Mouse (Mus musculus) forebrain, embryonic 14.5 days (tissue): ENCODE measurements at regions not wholly inside any gene's neighbourhood (a gene's known extent, or its start where the extent isn't known, plus 50 kb on each side); places are given as distances from the start of the nearest gene placed in this dataset.
A peak's percentile ranks its signal among the peaks of the same experiment; 100 is the strongest.

Source experiments
- ATAC-seq: fragments of 200-750 bp; cut with Nextera tagmentation; 2 replicates; pipeline ENCODE4 v1.8.0; 2017; ENCODE audit warnings: mild to moderate bottlenecking, moderate library complexity
- DNase-seq: peaks from one replicate; pipeline ENCODE4 v3.0.0-alpha.2; 2015; ENCODE audit warnings: low spot score
- H3K27ac ChIP-seq: fragments of 300-500 bp; sonication (generic); 2 replicates; pipeline ENCODE4 v1.5.1; 2014; ENCODE audit warnings: low read depth, mild to moderate bottlenecking, control low read depth, low read length, moderate library complexity
- H3K27me3 ChIP-seq: fragments of 300-500 bp; sonication (generic); replicated peaks from 2 replicates; pipeline ENCODE4 v1.6.1; 2014; ENCODE audit warnings: low read length, control low read depth, mixed read lengths; ENCODE audit not compliant: control insufficient read depth, insufficient read depth
- H3K36me3 ChIP-seq: fragments of 300-500 bp; sonication (generic); 2 replicates; pipeline ENCODE4 v1.6.1; 2014; ENCODE audit warnings: low read length, control low read depth; ENCODE audit not compliant: control insufficient read depth, insufficient read depth
- H3K4me1 ChIP-seq: fragments of 300-500 bp; sonication (generic); 2 replicates; pipeline ENCODE4 v1.6.1; 2014; ENCODE audit warnings: antibody characterized with exemption, low read length, control low read depth; ENCODE audit not compliant: control insufficient read depth, insufficient read depth
- H3K4me2 ChIP-seq: fragments of 300-500 bp; sonication (generic); 2 replicates; pipeline ENCODE4 v1.6.1; 2014; ENCODE audit warnings: mild to moderate bottlenecking, control low read depth, low read length
- H3K4me3 ChIP-seq: fragments of 300-500 bp; sonication (generic); 2 replicates; pipeline ENCODE4 v1.5.1; 2014; ENCODE audit warnings: low read depth, low read length, control low read depth
- H3K9ac ChIP-seq: fragments of 300-500 bp; sonication (generic); 2 replicates; pipeline ENCODE4 v1.6.1; 2014; ENCODE audit warnings: mild to moderate bottlenecking, low read length, control low read depth, moderate library complexity
- H3K9me3 ChIP-seq: fragments of 300-500 bp; sonication (generic); replicated peaks from 2 replicates; pipeline ENCODE4 v1.6.1; 2016; ENCODE audit warnings: low read length, control low read depth, mixed read lengths; ENCODE audit not compliant: control insufficient read depth
- WGBS: fragments of 180-500 bp; shearing (Covaris S2); extraction: QIAGEN DNeasy Blood & Tissue Kit; methylation state at CpG from one replicate; pipeline ENCODE4 v1.1.7; 2014; 5-methylcytosine and 5-hydroxymethylcytosine counted together

DNA sequence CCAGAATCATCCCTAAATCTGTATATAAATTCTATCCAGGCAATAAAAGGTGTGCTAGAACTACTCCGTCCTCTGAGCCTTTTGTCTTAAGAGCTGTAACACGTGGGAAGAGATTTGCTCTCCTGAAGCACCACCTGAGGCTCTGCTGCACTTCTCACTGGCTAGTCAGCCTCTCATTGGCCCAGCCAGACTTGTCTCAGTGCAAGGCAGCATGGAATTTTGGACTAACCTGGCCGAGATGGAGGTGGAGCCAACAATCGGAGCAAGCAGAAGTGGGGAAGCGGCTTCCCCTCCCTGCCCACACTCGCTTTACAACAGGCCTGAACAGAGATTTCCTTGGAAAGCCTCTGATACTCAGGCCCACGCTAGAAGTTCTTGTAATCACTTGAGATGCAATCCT, 332.1 kb upstream of the Gm9747 start:
- WGBS: 70% methylated on average over 7 of the region's 7 CpGs

DNA sequence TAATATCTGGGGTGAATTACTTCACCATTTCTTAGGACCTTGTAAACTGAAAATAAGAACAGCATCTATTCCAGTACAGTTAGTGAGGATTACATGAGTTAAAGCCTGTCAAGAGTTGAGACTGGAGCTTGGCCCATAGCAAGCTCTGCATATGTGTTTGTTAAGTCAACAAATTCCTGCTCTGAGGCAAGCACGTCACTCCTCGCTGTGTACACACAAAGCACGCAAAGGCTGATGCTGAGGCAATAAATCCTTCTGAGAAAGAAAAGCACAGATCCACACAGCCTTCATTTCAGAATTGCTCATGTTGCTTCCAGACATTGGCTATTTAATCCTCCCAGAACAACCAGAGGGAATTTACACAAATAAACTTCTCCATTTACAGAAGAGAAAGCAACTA, 328.9 kb upstream of the Gm9747 start:
- no peak overlapping the region for H3K4me2 ChIP-seq
- H3K9ac ChIP-seq: no peak overlapping the region
- H3K27ac ChIP-seq: no peak overlapping the region
- WGBS: 77% methylated on average over 3 of the region's 3 CpGs
- H3K4me3 ChIP-seq: no peak overlapping the region
- H3K27me3 ChIP-seq: no peaks in the 10 kb centered on the region
- no peaks in the 10 kb centered on the region for H3K9me3 ChIP-seq
- ATAC-seq (no peak), DNase-seq (no peak)
- no peaks in the 10 kb centered on the region for H3K4me1 ChIP-seq
- no peaks in the 10 kb centered on the region for H3K36me3 ChIP-seq

More for the DNA sequence above, 332.1 kb upstream of the Gm9747 start:
- H3K4me1 ChIP-seq: no peaks in the 10 kb centered on the region
- DNase-seq (no peak), ATAC-seq (no peak)
- H3K4me2 ChIP-seq: no peak overlapping the region
- no peak overlapping the region for H3K9ac ChIP-seq
- no peaks in the 10 kb centered on the region for H3K36me3 ChIP-seq
- H3K27me3 ChIP-seq: no peaks in the 10 kb centered on the region
- no peak overlapping the region for H3K4me3 ChIP-seq
- no peaks in the 10 kb centered on the region for H3K9me3 ChIP-seq
- no peak overlapping the region for H3K27ac ChIP-seq

DNA sequence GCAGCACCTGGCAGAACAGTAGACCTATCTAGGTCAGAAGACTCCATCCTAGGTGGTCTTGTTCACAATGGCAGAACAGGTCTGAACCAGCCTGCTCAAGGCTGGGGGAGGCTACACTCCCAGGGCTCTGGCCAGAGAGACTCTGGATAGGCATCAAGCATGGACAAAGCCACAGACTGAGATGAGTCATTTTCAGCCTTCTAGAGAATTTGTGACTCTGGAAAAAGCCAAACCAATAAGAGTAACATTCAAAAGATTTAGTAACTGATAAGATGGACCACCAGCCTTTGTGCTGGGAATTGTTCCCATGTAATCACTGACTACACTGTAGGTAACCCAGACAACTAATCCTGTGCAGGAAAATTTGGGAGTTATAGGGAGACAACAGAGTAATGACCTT, 320.3 kb upstream of the Gm9747 start:
- no peak overlapping the region for H3K4me2 ChIP-seq
- no peaks in the 10 kb centered on the region for H3K27me3 ChIP-seq
- H3K4me3 ChIP-seq: no peak overlapping the region
- ATAC-seq (no peak), DNase-seq (no peak)
- no peak overlapping the region for H3K9ac ChIP-seq
- no peaks in the 10 kb centered on the region for H3K36me3 ChIP-seq
- no peak overlapping the region for H3K27ac ChIP-seq
- no peaks in the 10 kb centered on the region for H3K9me3 ChIP-seq
- H3K4me1 ChIP-seq: no peaks in the 10 kb centered on the region

DNA sequence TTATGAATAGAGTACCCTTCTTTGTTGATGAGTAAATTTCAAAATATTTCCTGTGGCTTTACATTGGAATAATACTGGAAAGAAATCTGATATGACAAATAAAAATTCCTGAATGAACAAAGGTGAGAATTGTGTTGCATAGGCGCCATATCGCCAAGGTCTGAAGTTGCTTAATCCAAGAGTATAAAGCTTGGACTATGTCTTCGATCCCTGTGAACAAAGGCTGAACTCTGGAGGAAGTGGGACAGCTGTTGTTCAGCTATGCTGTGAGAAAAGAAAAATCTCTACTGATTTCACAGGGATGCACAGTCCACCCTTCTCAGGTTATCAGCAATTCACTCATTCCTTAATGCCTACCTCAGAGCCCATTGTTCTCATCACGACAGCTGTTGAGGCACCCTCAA, 319.3 kb upstream of the Gm9747 start:
- H3K27me3 ChIP-seq: no peaks in the 10 kb centered on the region
- H3K36me3 ChIP-seq: no peaks in the 10 kb centered on the region
- H3K9me3 ChIP-seq: no peaks in the 10 kb centered on the region

DNA sequence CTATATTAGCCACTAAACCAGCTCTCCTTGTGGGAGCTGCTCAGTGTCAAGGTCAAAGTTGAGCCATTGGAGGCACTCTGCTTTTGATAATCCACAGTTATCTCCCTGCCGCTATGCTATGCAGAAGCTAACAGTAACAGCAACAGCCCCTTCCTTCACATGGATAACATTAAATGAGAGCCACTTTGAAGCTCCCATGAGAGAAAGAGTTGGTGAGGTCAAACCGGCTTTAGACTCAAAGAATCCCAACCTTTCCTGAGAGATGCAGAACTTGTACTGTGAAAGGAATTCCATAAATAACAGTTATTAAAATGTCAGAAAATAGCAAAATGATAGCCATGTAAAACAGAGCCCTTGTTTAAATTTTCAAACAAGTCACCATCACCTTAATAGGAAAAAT, 316.1 kb upstream of the Gm9747 start:
- WGBS: 86% methylated on average over 2 of the region's 2 CpGs
- H3K4me2 ChIP-seq: no peak overlapping the region
- ATAC-seq (no peak), DNase-seq (no peak)
- H3K27ac ChIP-seq: no peak overlapping the region
- H3K9me3 ChIP-seq: no peaks in the 10 kb centered on the region
- H3K36me3 ChIP-seq: no peaks in the 10 kb centered on the region
- no peaks in the 10 kb centered on the region for H3K4me1 ChIP-seq
- no peak overlapping the region for H3K9ac ChIP-seq
- H3K27me3 ChIP-seq: no peaks in the 10 kb centered on the region
- H3K4me3 ChIP-seq: no peak overlapping the region

More for the DNA sequence above, 319.3 kb upstream of the Gm9747 start:
- H3K4me1 ChIP-seq: no peaks in the 10 kb centered on the region
- no peak for ATAC-seq
- H3K4me3 ChIP-seq: no peak overlapping the region
- 88% methylated on average over 4 of the region's 4 CpGs for WGBS
- H3K4me2 ChIP-seq: no peak overlapping the region
- H3K27ac ChIP-seq: no peak overlapping the region
- no peak for DNase-seq
- H3K9ac ChIP-seq: no peak overlapping the region

DNA sequence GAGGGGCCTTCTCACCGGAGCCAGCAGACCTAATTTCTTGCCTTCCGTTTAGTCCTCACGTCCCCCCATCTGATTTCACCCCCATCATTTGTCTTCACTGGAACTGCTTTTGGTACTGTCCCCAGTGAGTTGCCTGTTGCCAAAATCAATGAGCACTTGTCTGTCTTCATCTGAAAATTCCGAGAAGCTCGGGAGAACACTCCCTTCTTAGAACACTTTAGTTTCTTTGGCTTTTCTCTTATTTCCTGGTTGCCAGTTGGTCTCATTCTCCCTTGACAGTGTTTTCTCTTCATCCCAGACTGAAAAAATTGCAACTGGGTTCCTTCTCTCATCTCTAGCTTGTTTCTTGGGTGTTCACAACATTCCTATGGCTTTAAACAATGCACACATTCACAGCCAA, 305.2 kb upstream of the Gm9747 start:
- Histone ChIP-seq H3K4me1 (no peaks in the 10 kb centered on the region), H3K4me3 (no peak overlapping the region), H3K27me3 (no peaks in the 10 kb centered on the region), H3K9me3 (no peaks in the 10 kb centered on the region), H3K4me2 (no peak overlapping the region), H3K36me3 (no peaks in the 10 kb centered on the region), H3K27ac (no peak overlapping the region), H3K9ac (no peak overlapping the region)
- ATAC-seq (no peak), DNase-seq (no peak)
- WGBS: 95% methylated on average over 5 of the region's 5 CpGs

DNA sequence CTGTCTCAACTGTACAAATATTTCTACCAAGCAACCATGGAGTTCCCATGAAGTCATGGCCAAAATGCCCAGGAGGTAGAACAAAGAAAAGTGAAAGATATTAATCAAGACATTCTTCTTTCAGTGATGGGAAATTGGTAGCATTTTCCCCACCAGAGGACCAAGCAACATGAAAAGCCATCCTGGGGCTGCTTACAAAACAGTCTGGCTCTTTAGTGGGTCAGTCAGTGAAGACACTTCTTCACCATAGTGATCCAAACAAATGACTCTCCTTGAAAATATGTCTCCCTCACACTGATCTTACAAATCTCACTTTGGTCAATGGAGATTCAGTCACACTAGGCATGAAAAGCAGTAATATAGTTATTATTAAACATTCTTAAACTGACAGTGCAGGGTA, 299.8 kb upstream of the Gm9747 start:
- H3K9ac ChIP-seq: no peak overlapping the region
- no peaks in the 10 kb centered on the region for H3K9me3 ChIP-seq
- no peak for ATAC-seq
- no peaks in the 10 kb centered on the region for H3K36me3 ChIP-seq
- H3K4me3 ChIP-seq: no peak overlapping the region
- DNase-seq: no peak
- no peak overlapping the region for H3K27ac ChIP-seq
- H3K4me2 ChIP-seq: no peak overlapping the region
- no peaks in the 10 kb centered on the region for H3K4me1 ChIP-seq
- H3K27me3 ChIP-seq: no peaks in the 10 kb centered on the region

DNA sequence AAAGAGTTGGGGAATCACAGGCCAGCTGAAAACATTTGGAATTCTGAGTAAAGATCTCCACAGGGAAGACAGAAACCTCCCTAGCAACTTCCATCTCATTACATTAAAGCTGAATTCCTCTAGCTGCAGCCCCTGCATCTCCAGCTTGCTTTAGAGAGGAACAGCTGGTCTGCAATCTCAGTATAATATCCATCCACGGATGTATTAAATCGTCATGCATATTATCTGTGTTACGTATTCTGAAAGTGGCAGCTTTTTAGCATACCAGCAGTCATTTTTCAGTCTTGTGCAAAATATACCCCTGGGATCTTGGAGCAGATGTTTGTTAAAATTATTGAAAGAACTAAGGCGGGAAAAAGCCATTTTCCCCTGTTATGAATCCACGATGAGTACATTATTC, 287.7 kb upstream of the Gm9747 start:
- no peak overlapping the region for H3K4me3 ChIP-seq
- peak; percentile 24 for DNase-seq
- 72% methylated on average over 5 of the region's 5 CpGs for WGBS
- no peaks in the 10 kb centered on the region for H3K36me3 ChIP-seq
- H3K9me3 ChIP-seq: no peaks in the 10 kb centered on the region
- no peak overlapping the region for H3K4me2 ChIP-seq
- no peaks in the 10 kb centered on the region for H3K27me3 ChIP-seq
- H3K4me1 ChIP-seq: no peaks in the 10 kb centered on the region
- H3K9ac ChIP-seq: no peak overlapping the region
- no peak overlapping the region for H3K27ac ChIP-seq
- ATAC-seq: no peak

DNA sequence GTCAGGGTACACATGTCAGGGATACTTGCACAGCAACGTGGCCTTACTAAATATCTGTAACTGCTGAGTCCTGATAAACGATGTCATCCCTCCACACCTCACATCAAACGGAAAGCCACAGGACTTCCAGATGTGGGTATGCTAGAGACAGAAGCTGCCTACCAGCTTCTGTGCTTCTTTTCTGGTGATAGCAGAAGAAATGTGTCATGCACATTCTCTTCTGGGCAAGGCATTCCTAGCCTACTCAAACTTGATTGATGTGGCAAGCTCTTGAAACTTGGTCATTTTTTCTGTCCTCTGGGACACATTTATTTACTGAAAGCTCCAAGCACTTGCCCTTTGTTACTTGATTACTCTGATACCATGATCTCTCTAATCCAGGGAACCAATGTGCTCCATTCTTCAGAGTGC, 282.8 kb upstream of the Gm9747 start:
- no peak overlapping the region for H3K9ac ChIP-seq
- no peak overlapping the region for H3K4me3 ChIP-seq
- 77% methylated on average over 3 of the region's 3 CpGs for WGBS
- no peak for ATAC-seq
- no peak overlapping the region for H3K27ac ChIP-seq
- DNase-seq: no peak
- H3K4me2 ChIP-seq: no peak overlapping the region
- no peaks in the 10 kb centered on the region for H3K27me3 ChIP-seq
- H3K9me3 ChIP-seq: no peaks in the 10 kb centered on the region
- H3K4me1 ChIP-seq: no peaks in the 10 kb centered on the region
- no peaks in the 10 kb centered on the region for H3K36me3 ChIP-seq

DNA sequence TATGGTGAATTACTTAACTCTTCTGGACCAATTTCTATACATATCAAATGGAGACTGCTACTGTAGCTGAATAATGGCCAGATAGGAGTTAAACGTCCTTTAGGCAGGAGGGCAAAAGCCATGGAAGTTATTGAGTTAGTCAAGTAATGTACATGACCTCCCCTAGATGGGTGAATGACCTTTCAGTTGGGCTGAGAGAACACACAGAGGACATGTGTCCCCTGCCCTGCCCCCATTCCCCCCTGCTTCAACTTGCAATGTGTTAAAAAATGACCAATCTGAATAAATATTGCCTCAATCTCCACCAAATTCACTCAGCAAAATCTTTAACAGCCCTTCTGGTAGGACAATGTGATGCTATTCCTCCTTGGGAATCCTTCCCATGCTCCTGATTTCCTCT, 282.1 kb upstream of the Gm9747 start:
- ATAC-seq (no peak), DNase-seq (no peak)
- Histone ChIP-seq H3K27me3 (no peaks in the 10 kb centered on the region), H3K4me3 (no peak overlapping the region), H3K27ac (no peak overlapping the region), H3K36me3 (no peaks in the 10 kb centered on the region), H3K4me2 (no peak overlapping the region), H3K9ac (no peak overlapping the region), H3K4me1 (no peaks in the 10 kb centered on the region), H3K9me3 (no peaks in the 10 kb centered on the region)
- 93% methylated on average over 1 of the region's 1 CpGs for WGBS
